Mouse (Mus musculus) lung, postnatal 0 days (tissue): Measurements from ENCODE around the gene Glb1l2. TPM values are rescaled to one million over a fixed set of nuclear protein-coding genes. Genes with fewer than 3 reads are reported as not detected.
A peak's percentile ranks its signal among the peaks of the same experiment; 100 is the strongest.

Experiments used
- ATAC-seq: fragments of 200-750 bp; cut with Nextera tagmentation; 2 replicates; pipeline ENCODE4 v1.8.0; 2017; ENCODE audit warnings: moderate library complexity
- DNase-seq: peaks from one replicate; pipeline ENCODE4 v3.0.0-alpha.2; 2016; ENCODE audit warnings: low spot score
- H3K27ac ChIP-seq: fragments of 300-500 bp; sonication (generic); 2 replicates; pipeline ENCODE4 v1.5.1; 2014; ENCODE audit warnings: antibody characterized with exemption, mild to moderate bottlenecking, low read length, mixed read lengths
- H3K27me3 ChIP-seq: fragments of 300-500 bp; sonication (generic); replicated peaks from 2 replicates; pipeline ENCODE4 v1.6.1; 2014; ENCODE audit warnings: low read length, mixed read lengths; ENCODE audit not compliant: insufficient read depth
- H3K36me3 ChIP-seq: fragments of 300-500 bp; sonication (generic); 2 replicates; pipeline ENCODE4 v1.6.1; 2014; ENCODE audit warnings: low read length, mixed read lengths; ENCODE audit not compliant: insufficient read depth
- H3K4me1 ChIP-seq: fragments of 300-500 bp; sonication (generic); 2 replicates; pipeline ENCODE4 v1.6.1; 2014; ENCODE audit warnings: antibody characterized with exemption, low read depth, low read length, mixed read lengths; ENCODE audit not compliant: insufficient read depth
- H3K4me2 ChIP-seq: fragments of 300-500 bp; sonication (generic); replicated peaks from 2 replicates; pipeline ENCODE4 v1.6.1; 2014; ENCODE audit warnings: low read depth, mild to moderate bottlenecking, low read length, moderate library complexity, mixed read lengths
- H3K4me3 ChIP-seq: fragments of 300-500 bp; sonication (generic); 2 replicates; pipeline ENCODE4 v1.5.1; 2014; ENCODE audit warnings: low read depth, low read length
- H3K9ac ChIP-seq: fragments of 300-500 bp; sonication (generic); replicated peaks from 2 replicates; pipeline ENCODE4 v1.6.1; 2014; ENCODE audit warnings: low read depth, mild to moderate bottlenecking
- H3K9me3 ChIP-seq: fragments of 300-500 bp; sonication (generic); 2 replicates; pipeline ENCODE4 v1.6.1; 2016; ENCODE audit warnings: low read length, mixed read lengths
- CTCF ChIP-seq: IDR thresholded peaks from 2 replicates; pipeline ENCODE4 v1.5.1; 2016; ENCODE audit warnings: antibody characterized with exemption, mild to moderate bottlenecking
- EP300 ChIP-seq: IDR thresholded peaks from 2 replicates; pipeline ENCODE4 v1.6.1; 2016; ENCODE audit warnings: antibody characterized with exemption, mild to moderate bottlenecking, control low read depth
- WGBS: fragments of 180-500 bp; shearing (Covaris S2); extraction: QIAGEN DNeasy Blood & Tissue Kit; methylation state at CpG from one replicate; pipeline ENCODE4 v1.1.7; 2014; 5-methylcytosine and 5-hydroxymethylcytosine counted together
- polyA plus RNA-seq: library from polyadenylated mRNA; unstranded; fragments of >200 nt; fragmentation: Nextera tagmentation; extraction: Ambion mirVana; gene quantifications from 2 replicates; pipeline ENCODE4 v1.2.1, GENCODE M21; 2015

Glb1l2 gene
- polyA plus RNA-seq, 1 experiment from 2014 or later = 6.8 TPM

GRCm38 (mm10) chr9:26742817-26743216 lies 63.5 kb downstream of the Glb1l2 start:
- Histone ChIP-seq H3K4me3 (no peak overlapping the region), H3K9ac (no peak overlapping the region), H3K27ac (no peak overlapping the region), H3K27me3 (no peaks in the 10 kb centered on the region), H3K4me1 (no peaks in the 10 kb centered on the region), H3K4me2 (no peak overlapping the region), H3K9me3 (no peaks in the 10 kb centered on the region), H3K36me3 (no peaks in the 10 kb centered on the region)
- 80% methylated on average over 3 of the region's 3 CpGs for WGBS
- ATAC-seq (no peak), DNase-seq (no peak)
- no peak for TF ChIP-seq EP300
- TF ChIP-seq CTCF = no peak

DNA sequence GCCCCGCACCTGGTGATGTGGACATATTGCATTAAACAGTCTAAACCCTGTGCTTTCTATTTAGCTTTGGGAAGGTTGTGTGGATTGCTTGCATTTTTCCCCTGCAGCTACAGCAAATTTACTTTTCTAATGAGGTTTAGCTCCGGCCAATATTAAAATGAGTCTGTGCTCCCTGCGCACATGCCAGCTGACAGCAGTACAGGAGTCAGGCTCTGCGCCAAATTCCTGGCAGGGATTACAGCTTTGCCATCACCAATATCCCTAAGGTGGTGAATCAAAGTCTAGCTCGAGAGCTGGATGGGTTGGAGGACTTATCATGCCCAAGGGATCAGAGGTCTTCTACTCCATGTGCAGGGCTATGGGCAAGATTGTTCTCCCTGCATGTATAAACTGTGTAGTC lies 69.2 kb downstream of the Glb1l2 start:
- H3K9ac ChIP-seq = no peak overlapping the region
- no peaks in the 10 kb centered on the region for H3K36me3 ChIP-seq
- H3K4me3 ChIP-seq = no peak overlapping the region
- peaks cover 15% of the 10 kb centered on the region for H3K27me3 ChIP-seq
- H3K9me3 ChIP-seq = no peaks in the 10 kb centered on the region
- H3K4me2 ChIP-seq = no peak overlapping the region
- no peaks in the 10 kb centered on the region for H3K4me1 ChIP-seq
- no peak for DNase-seq
- H3K27ac ChIP-seq = no peak overlapping the region
- TF ChIP-seq EP300 (no peak), CTCF (no peak)
- ATAC-seq = no peak
- WGBS = 69% methylated on average over 5 of the region's 5 CpGs

- Histone ChIP-seq H3K27me3 (peaks cover 15% of the 10 kb centered on the region), H3K9ac (no peak overlapping the region), H3K4me2 (peak overlapping the region; percentile 55), H3K36me3 (no peaks in the 10 kb centered on the region), H3K4me3 (peak overlapping the region; percentile 21; the same call in 1 of the 2 replicates), H3K4me1 (no peaks in the 10 kb centered on the region), H3K27ac (no peak overlapping the region), H3K9me3 (no peaks in the 10 kb centered on the region)
- TF ChIP-seq EP300 = no peak
- TF ChIP-seq CTCF = no peak
- DNase-seq = no peak
- WGBS = 3% methylated on average over 18 of the region's 37 CpGs
- no peak for ATAC-seq
Observed at GRCm38 (mm10) chr9:26733986-26734385, 72.3 kb downstream of the Glb1l2 start.

DNA sequence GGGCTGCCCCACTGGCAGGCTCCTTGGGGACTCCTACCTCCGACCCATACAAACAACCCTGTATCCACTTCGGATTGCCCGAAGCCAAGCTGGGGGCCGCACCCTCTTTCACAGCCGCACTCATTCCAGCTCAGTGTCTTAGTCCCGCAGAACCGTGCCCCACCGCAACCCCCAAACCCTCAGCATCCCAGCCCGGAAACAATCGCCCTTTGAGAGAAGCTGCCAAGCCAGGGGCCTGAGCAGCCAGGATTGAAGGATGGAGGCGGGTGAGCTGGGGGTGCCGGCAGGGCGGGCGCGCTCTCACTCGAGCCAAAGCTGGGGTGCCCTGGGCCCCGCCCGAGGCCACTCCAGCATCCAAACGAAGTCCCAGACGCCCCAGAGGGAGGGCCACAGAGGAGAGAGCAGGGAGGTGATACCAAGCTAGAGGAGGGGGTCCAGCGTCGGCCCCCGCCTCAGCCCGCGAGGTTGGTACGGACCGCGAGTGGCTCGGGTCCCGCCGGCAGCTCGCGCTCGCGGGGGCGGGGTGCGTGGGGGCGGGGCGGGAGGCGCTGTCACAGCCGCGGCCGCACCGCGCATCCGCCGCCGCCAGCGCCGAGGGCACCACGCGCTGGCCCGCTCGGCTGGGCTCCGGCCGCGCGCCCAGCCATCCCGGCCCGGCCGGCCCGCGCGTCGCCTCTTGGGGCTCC lies 72.9 kb downstream of the Glb1l2 start, which contains the start of gene B3gat1:
Gene B3gat1, plus strand, starts transcription at position 523 of the 686 bp plus-strand sequence.
- no peaks in the 10 kb centered on the region for H3K9me3 ChIP-seq
- H3K9ac ChIP-seq = no peak within 1 kb of the TSS
- no peaks in the 10 kb centered on the region for H3K36me3 ChIP-seq
- peak within 1 kb of the TSS; percentile 21; the same call in 1 of the 2 replicates for H3K4me3 ChIP-seq
- no peak within 1 kb of the TSS for H3K27ac ChIP-seq
- H3K4me2 ChIP-seq = peak within 1 kb of the TSS; percentile 55
- no peaks in the 10 kb centered on the region for H3K4me1 ChIP-seq
- H3K27me3 ChIP-seq = peaks cover 15% of the 10 kb centered on the region
- TF ChIP-seq CTCF = no peak
- no peak for TF ChIP-seq EP300
- ATAC-seq (peak; percentile 14; the same call in 1 of the 2 replicates), DNase-seq (no peak)
- WGBS = 2% methylated on average over 27 of the region's 65 CpGs

- Histone ChIP-seq H3K4me1 (no peaks in the 10 kb centered on the region), H3K9ac (no peak overlapping the region), H3K9me3 (no peaks in the 10 kb centered on the region), H3K4me3 (no peak overlapping the region), H3K27ac (no peak overlapping the region), H3K27me3 (peaks cover 6% of the 10 kb centered on the region), H3K4me2 (no peak overlapping the region), H3K36me3 (no peaks in the 10 kb centered on the region)
- TF ChIP-seq EP300 = no peak
- ATAC-seq (no peak), DNase-seq (no peak)
- 67% methylated on average over 2 of the region's 2 CpGs for WGBS
Observed at GRCm38 (mm10) chr9:26728556-26728955, 77.7 kb downstream of the Glb1l2 start.

DNA sequence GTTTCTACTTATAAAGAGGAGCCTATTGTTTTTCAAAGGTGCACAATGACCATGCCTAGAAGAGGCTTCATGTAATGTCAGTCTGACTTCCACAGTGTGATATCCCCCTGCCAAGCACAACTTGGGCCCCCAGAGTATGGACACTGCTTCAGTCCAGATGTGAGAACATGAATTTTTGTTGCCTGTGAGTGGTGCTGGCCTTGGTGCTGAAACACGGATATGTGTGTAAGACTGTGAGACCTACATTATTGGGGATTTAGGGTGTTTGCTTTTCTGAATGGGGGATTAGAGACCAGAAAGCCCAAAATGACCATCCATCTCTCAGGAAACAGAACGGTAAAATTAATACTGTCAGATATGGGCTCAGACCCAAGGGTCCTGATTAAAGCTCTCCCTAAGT lies 78.8 kb downstream of the Glb1l2 start:
- H3K4me2 ChIP-seq = no peak overlapping the region
- no peak overlapping the region for H3K4me3 ChIP-seq
- H3K27me3 ChIP-seq = no peaks in the 10 kb centered on the region
- no peak overlapping the region for H3K9ac ChIP-seq
- WGBS = 38% methylated on average over 2 of the region's 2 CpGs
- DNase-seq (peak; percentile 12), ATAC-seq (no peak)
- no peaks in the 10 kb centered on the region for H3K9me3 ChIP-seq
- no peaks in the 10 kb centered on the region for H3K36me3 ChIP-seq
- no peak overlapping the region for H3K27ac ChIP-seq
- no peak for TF ChIP-seq CTCF
- TF ChIP-seq EP300 = no peak
- H3K4me1 ChIP-seq = no peaks in the 10 kb centered on the region
